Mouse (Mus musculus): ENCODE data around the gene Taco1.
A peak's percentile ranks its signal among the peaks of the same experiment; 100 is the strongest.
"Not testable (repeated sequence)": the region's sequence is repeated elsewhere in the genome, so short reads cannot be mapped to it uniquely, and the experiment has no call there.

Gene Taco1

GRCm38 (mm10) chr11:106065923-106066571, at the start of gene Taco1:
Gene Taco1 (plus strand): TSS chr11:106066061.
- peak; percentile 86 for DNase-seq (ENCODE audit: low spot score)

DNA sequence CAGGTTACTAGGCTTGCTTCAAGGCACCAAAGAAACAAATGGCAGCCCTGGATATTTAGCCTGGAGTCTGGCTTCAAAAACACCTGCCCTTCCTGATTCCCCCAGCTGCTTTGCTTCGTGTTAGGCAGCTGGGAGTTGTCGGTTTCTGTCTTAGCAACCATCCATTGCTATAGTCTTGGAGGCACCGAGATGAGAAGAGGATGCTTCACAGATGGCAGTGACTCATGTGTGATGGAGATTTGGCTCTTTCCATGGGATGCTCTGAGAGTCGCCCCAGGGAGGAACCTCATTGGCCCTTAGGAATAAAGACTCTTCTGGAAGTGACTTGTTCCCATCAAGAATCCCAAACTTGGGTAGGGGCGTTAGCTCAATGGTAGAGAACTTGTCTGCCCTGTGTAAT, 49.4 kb upstream of the Taco1 start:
- DNase-seq (ENCODE audit: low spot score), result no peak

GRCm38 (mm10) chr11:106020051-106020763, 45.7 kb upstream of the Taco1 start:
- DNase-seq (ENCODE audit: low spot score), result no peak

DNA sequence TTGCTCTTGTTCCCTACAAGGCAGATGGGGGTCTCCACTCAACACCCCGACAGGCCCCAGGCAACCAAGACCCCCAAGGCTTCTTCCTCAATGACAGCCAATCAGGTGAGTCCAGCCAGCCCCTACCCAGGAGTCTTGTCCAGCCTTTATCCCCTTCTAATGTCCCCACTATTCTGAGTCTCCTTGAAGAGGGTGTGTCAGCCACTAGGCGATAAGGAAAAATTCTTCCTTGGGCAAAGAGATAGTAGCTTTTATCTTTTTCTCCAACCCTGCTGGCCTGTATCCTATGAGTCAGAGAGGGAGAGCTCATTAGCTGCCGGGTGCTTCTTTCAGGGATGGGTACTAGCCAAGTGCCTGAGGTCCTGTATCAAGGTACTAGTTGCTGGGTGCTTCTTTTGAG, 40.1 kb upstream of the Taco1 start:
- DNase-seq (ENCODE audit: low spot score), result no peak

DNA sequence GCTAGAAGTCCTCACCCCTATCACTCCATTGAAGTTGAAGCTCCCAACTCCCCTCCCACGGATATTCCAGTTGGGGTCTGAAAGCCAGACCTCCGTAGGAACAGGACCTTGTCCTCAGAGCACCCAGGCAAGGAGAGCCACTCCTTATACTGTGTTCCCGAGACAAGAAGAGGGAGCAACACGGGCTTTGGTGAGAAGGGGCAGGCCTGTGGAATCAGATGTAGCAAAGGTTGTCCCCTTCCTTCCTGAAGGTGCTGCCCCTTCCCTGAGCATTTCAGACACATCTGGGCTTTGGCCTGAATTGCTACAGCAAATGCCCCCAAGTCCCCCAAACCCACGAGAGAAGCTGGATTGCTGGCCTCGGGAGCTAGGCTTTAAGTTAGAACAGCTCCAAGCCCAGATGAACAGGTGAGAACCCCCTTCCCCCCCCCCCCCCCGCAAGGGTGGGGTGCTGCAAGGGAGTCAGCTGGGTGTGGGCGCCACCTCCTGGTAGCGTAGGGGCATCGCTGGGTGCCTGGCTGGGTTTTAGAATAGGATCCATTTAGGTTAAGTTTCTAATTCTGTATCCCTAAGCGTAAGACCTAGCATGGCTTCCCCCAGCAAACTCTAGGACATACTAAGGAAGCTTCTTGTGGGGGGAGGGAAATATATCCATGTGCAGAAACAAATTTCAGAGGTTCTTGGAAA, 39.3 kb upstream of the Taco1 start:
- peak; percentile 36 for DNase-seq (ENCODE audit: low spot score)

- DNase-seq (ENCODE audit: low spot score), result no peak
These were observed 38.3 kb upstream of the Taco1 start for GRCm38 (mm10) chr11:106027607-106028006.

GRCm38 (mm10) chr11:106032074-106032473, 33.8 kb upstream of the Taco1 start:
- not testable (repeated sequence) for DNase-seq (ENCODE audit: low spot score)

DNA sequence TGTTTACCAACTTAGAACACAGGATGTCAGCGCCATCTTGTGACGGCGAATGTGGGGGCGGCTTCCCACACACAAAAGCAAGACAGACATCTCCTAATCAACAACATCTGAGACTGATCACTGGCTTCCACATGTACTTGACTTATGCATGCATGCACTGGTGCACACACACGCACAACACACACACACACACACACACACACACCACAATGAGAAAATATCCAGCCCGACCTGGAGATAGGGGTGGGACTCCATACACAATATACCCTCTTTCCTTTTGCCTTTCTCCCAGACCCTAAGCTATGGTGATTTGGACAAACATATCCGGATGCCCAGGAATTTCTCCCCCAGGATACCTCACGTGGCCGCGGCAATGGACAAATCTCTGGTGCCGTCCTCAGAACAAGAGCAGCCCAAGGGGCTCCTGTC, 32.4 kb upstream of the Taco1 start:
- DNase-seq (ENCODE audit: low spot score), result peak; percentile 50

- no peak for DNase-seq (ENCODE audit: low spot score)
These were observed 30.9 kb upstream of the Taco1 start for GRCm38 (mm10) chr11:106034986-106035385.

- DNase-seq (ENCODE audit: low spot score), result peak; percentile 99
These were observed 29.1 kb upstream of the Taco1 start, which contains the start of gene Dcaf7 for GRCm38 (mm10) chr11:106036548-106037417. Gene Dcaf7 (plus strand): TSS chr11:106036872.

- DNase-seq (ENCODE audit: low spot score), result no peak
These were observed 28.5 kb upstream of the Taco1 start for GRCm38 (mm10) chr11:106037418-106037751.

- DNase-seq (ENCODE audit: low spot score), result no peak
These were observed 21.5 kb upstream of the Taco1 start for GRCm38 (mm10) chr11:106044349-106044748.

DNA sequence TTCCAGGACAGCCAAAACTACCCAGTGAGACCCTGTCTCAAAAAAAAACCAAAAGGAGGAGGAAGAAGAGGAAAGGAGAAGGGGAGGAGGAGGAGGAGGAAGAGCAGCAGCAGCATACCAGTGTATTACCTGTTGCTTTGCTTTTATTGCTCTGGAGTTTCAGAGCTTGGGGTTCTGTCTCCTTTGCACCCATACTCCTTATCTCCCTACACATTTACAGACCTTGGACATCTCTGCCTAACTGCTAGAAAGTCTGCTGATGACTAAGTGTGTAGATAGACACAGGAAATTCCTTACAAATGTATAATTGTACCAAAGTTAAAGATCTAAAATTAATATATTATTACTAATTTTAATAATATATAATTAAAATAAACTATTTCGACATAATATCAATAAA, 20.6 kb upstream of the Taco1 start:
- DNase-seq (ENCODE audit: low spot score), result no peak

DNA sequence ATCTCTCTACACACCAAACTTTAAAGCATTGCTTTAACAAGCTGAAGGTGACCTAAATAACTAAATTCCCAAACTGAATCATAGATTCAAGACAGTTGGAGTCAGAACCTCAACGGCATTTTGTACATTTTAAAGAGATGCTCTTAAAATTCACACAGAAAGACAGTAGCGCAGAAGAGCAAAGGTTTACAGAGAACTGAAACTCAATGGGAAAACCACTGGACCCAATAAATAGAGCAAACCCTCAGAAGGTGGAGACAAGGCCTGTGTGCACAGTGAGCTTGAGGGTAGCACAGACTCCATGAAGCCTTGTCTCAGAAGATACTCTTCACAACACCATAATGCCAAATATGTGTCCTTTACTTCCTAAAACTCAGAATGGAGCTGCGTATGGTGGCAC, 20.1 kb upstream of the Taco1 start:
- DNase-seq (ENCODE audit: low spot score), result no peak

- no peak for DNase-seq (ENCODE audit: low spot score)
These were observed 19.3 kb upstream of the Taco1 start for GRCm38 (mm10) chr11:106046584-106046983.

- no peak for DNase-seq (ENCODE audit: low spot score)
These were observed 11.9 kb upstream of the Taco1 start for GRCm38 (mm10) chr11:106053921-106054320.

GRCm38 (mm10) chr11:106054600-106054999, 11.3 kb upstream of the Taco1 start:
- DNase-seq (ENCODE audit: low spot score), result no peak

DNA sequence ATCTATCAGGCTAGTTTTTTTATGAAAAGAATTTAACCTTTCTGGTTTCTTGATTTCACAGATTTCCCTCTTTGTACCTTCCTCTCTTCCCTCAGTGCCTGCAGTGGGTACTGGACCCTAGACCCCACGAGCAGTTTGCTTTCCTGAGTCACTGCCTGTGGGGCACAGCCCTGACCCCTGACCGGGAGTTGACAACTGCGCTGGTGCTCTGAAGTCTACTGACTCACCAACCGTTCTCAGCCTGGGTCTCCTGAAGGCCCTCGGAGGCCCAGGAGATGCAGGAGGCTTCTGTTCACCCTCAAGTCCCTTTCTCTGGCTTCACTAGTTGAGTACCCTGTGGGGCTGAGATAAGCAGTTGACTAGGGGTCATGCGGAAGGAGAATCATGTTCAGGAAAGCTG, 10.5 kb upstream of the Taco1 start:
- no peak for DNase-seq (ENCODE audit: low spot score)

DNA sequence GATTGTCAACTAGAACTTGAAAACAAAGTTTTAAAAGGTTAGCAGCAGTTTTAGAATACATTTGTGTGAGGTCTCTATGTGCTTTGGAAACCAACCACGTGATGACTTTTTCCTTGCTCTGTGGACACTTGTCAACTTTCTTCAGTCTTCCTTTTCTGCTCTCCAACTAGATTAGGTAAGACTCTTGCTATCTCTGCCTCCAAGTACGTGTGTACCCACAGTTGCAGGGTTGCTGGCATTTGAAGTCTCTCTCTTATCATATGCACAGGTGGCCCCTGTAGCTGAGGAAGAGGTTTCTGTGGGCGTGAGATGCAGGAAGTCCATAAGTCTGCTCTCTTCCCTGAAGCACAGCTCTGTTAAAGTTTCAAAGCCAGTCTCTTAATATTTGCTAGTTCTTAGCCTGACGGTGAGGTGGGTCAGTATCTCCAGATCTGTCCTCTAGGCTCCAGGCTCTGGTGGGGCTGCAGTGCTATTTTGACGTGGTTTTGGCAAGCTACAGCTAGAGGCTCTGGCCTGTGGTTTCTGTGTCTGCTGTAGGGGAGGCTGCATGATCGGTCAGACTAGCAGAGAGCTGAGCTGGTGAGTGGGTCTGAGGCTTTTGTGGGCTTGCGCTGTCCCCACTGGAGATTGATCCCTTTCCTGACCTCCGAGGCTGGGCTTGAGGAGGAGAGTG, 8.9 kb upstream of the Taco1 start:
- peak; percentile 11 for DNase-seq (ENCODE audit: low spot score)

GRCm38 (mm10) chr11:106058020-106058419, 7.8 kb upstream of the Taco1 start:
- DNase-seq (ENCODE audit: low spot score), result no peak

GRCm38 (mm10) chr11:106060549-106060948, 5.3 kb upstream of the Taco1 start:
- DNase-seq (ENCODE audit: low spot score), result no peak

DNA sequence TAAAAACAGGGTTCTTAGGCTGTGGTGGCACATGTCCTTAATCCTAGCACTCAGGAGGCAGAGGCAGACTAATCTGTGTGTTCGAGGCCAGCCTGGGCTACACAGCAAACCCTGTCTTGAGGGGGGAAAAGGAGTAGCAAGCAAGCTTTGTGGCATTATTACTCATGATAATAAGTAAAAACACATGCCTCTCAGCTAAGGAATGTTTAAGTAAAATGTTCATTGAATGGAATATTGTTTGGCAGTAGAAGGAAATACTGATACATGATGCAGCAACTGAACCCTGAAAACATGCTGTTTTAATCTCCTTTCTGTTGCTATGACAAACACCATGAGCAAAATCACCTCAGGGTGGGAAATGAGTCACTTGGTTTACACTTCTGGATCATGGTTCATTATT, 4.5 kb upstream of the Taco1 start:
- DNase-seq (ENCODE audit: low spot score), result no peak

Measured in spleen, adult 12 weeks (tissue).